Mouse (Mus musculus) gastrocnemius, adult 2 months (tissue): Measurements from ENCODE around the gene Ebp. TPM values are rescaled to one million over a fixed set of nuclear protein-coding genes. Genes with fewer than 3 reads are reported as not detected.

Experiments
- DNase-seq: peaks from one replicate; pipeline ENCODE4 v3.0.0; 2022
- H3K27ac ChIP-seq: fragments of 200-600 bp; 2 replicates; pipeline ENCODE4 v1.8.1; 2022; ENCODE audit warnings: mild to moderate bottlenecking
- H3K4me3 ChIP-seq: fragments of 200-600 bp; 2 replicates; pipeline ENCODE4 v1.8.1; 2022; ENCODE audit warnings: mild to moderate bottlenecking, moderate library complexity
- CTCF ChIP-seq: fragments of 200-600 bp; IDR thresholded peaks from 2 replicates; pipeline ENCODE4 v1.8.1; 2022; ENCODE audit warnings: antibody characterized with exemption, mild to moderate bottlenecking, moderate library complexity
- intact Hi-C: fragments of 180-260 bp; cut with DNase I; formaldehyde crosslinking; loops from one replicate; pipeline ENCODE4 v1.15.1; 2025
- total RNA-seq, 2 experiments: library from RNA; stranded (reverse); gene quantifications; 2 replicates each; pipeline ENCODE4 v1.2.3; 2021

The Ebp gene
- total RNA-seq, 2 experiments from 2014 or later, result 9.2 to 9.3 TPM

GRCm38 (mm10) chrX:8207224-8207623, 13.9 kb upstream of the Ebp start:
- no peak for TF ChIP-seq CTCF
- H3K27ac ChIP-seq, result no peak overlapping the region
- peak overlapping the region; percentile 84 for H3K4me3 ChIP-seq
- no peak for DNase-seq
- intact Hi-C loops, result no loop called here

GRCm38 (mm10) chrX:8206694-8207197, 13.4 kb upstream of the Ebp start:
- Histone ChIP-seq H3K27ac (peak overlapping the region; percentile 80; the same call in 1 of the 2 replicates), H3K4me3 (peak overlapping the region; percentile 84)
- no peak for DNase-seq
- intact Hi-C loops, result no loop called here
- TF ChIP-seq CTCF, result no peak

DNA sequence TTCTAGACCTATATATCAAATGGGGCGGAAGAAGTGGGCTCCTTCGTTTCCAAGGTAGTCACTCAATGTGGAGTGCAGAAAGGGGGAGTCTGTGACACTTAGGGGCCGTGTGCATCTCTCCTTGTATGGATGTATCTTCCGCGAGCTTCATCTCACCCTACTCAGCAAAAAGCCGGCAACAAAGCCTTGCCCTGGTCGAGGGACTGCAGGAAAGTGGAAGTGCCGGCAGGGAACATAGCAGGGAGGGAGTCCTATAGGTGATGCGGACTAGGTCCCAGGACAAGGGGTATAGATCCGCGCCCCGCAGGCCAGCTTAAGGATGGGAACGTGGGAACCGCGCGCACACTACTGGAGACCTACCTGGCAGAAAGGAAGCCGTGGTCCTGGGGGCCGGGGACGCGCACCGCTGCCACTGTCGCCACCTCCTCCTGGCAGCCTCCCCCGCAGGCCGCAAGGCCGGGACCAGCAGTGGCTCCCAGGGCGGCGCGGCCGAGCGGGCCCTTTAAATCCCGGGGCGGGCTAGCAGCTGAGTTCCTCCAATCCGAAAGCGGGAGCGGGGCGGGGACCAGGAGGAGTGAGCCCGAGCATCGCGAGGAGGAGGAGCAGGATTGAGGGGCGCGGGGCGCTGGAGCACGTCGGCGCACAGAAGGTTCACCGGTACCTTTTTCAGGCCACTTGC, 12.8 kb upstream of the Ebp start, which contains the start of gene Porcn:
TSS of gene Porcn (minus strand) at position 511 of the 679 bp plus-strand sequence.
- intact Hi-C loops, result no loop called here
- no peak for TF ChIP-seq CTCF
- Histone ChIP-seq H3K4me3 (peak within 1 kb of the TSS; percentile 84), H3K27ac (peak within 1 kb of the TSS; percentile 80)
- DNase-seq, result peak; percentile 91

GRCm38 (mm10) chrX:8205551-8205950, 12.2 kb upstream of the Ebp start:
- no peak for TF ChIP-seq CTCF
- intact Hi-C loops, result no loop called here
- DNase-seq, result no peak
- Histone ChIP-seq H3K4me3 (peak overlapping the region; percentile 84), H3K27ac (no peak overlapping the region)

DNA sequence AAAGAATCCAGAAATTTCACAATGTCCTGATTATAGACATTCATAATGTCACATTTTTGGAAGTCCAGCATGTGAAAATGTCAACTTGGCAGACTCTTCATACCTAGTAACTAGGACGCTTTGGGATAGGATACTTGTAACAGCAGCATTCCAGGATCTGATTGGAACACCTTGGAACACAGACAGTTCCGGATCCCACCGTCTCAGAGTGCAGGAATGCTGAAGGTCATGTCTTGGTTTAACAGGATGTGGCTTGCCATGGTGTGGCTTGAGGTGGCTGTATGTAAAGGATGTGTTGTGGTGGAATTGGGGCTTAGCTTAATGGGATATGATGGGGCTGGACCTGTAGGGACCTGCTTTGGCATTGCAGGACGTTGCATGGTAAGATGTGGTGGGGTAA, 11.8 kb upstream of the Ebp start:
- H3K4me3 ChIP-seq, result no peak overlapping the region
- H3K27ac ChIP-seq, result no peak overlapping the region
- intact Hi-C loops, result no loop called here
- no peak for DNase-seq
- TF ChIP-seq CTCF, result no peak

GRCm38 (mm10) chrX:8204076-8204475, 10.8 kb upstream of the Ebp start:
- intact Hi-C loops, result no loop called here

GRCm38 (mm10) chrX:8203105-8203504, 9.8 kb upstream of the Ebp start:
- no peak for DNase-seq
- intact Hi-C loops, result no loop called here
- H3K27ac ChIP-seq, result no peak overlapping the region
- no peak for TF ChIP-seq CTCF
- H3K4me3 ChIP-seq, result no peak overlapping the region

More at GRCm38 (mm10) chrX:8204076-8204475, 10.8 kb upstream of the Ebp start:
- H3K27ac ChIP-seq, result no peak overlapping the region
- no peak for TF ChIP-seq CTCF
- no peak overlapping the region for H3K4me3 ChIP-seq
- no peak for DNase-seq

DNA sequence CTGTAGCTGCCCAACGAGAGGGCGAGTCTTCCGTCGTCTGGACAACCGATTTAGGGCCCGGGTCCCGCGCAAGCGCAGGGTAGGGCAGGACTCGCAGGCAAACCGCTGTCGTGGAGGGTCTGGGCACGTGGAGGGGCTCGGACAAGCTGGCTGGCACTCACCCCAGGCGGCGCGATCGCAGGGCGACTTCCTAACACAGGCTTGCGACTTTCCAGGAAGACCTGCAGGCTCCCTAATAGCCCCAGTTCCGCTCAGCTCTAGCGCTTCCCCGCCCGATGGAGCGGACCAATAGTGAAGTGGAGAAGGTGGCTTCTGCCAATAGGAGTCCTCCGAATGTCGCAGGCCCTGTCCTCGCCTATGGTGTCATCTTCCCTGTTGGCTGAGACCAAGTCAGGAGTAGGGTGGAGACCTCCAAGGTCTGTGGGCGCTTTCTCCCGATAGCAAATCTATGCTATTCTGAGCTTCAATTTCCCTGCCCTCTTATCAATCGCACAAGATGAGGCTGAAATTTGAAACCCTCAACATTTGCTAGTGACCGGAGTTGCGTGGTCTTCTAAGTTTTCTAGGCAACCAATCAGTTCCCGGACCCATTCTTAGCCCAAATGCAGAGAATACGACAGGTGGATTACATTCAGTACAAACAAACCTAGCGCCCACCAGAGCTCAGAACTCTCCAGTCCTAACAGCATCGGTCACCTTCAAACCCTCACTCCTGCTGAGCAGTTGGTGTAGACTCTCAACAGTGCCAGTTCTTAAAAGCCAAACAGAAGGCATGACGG, 483 bp downstream of the Ebp start:
- peak overlapping the region; percentile 86 for H3K27ac ChIP-seq
- intact Hi-C loops, result loop anchor here (10.0 kb wide), 1 partner anchor 52 kb away; no protein-coding TSS in a partner anchor
- DNase-seq, result peak; percentile 87
- H3K4me3 ChIP-seq, result peak overlapping the region; percentile 84
- no peak for TF ChIP-seq CTCF

GRCm38 (mm10) chrX:8192126-8192639, 1.1 kb downstream of the Ebp start:
- Histone ChIP-seq H3K4me3 (peak overlapping the region; percentile 84), H3K27ac (peak overlapping the region; percentile 86)
- no peak for TF ChIP-seq CTCF
- DNase-seq, result no peak
- intact Hi-C loops, result loop anchor here (10.0 kb wide), 1 partner anchor 53 kb away; no protein-coding TSS in a partner anchor

DNA sequence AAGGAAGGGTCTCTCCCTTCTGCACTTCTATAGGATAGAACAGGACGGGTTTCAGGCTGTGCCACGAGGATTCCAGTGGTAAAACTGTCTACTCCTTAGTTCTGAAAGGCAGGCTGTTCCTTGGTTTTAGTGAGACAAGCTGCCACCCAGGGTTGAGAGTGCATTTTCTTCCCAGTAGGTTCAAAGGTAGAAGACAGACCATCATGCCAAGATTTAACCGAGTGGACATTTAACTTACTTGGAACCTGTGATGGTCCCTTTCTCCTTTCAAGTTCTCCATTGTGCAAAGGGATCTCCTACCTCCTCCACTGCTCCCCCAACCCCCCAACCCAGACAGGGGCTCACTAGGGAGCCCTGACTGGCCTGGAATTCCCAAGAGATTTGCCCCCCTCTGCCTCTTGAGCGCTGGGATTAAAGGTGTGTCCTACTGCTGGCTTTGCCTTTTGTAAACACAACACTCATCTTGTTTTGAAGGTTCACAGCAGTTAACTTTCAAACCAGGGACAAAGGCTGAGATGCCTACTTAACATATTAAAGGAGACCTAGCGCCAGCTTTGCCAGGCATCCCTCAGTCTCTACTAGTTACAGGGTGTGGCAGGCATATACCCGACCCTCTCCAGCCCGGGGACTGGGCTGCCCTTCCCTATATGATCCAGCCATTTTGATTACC, 10.3 kb downstream of the Ebp start:
- DNase-seq, result no peak
- no peak overlapping the region for H3K27ac ChIP-seq
- no peak overlapping the region for H3K4me3 ChIP-seq
- intact Hi-C loops, result no loop called here
- TF ChIP-seq CTCF, result no peak

DNA sequence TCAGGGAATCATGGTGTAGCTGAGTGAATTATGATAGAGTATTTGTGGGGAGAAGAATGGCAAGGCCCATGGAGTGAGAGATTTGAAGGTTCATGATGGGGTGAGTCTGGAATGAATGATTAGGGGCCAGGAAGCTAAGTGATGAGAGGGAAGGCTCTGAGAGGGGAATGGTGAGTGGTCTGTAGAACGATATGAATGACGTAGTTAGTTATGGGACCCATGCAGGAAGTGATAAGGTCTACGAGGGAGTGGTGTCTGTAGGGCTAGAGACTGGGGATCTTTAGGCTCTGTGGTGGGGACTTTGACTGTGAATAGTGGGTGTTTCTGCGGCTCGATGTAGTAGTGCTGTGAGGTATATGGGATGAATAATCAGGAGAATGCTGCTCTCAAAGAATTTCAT, 13.7 kb downstream of the Ebp start:
- Histone ChIP-seq H3K4me3 (no peak overlapping the region), H3K27ac (no peak overlapping the region)
- DNase-seq, result no peak
- intact Hi-C loops, result no loop called here
- TF ChIP-seq CTCF, result no peak

GRCm38 (mm10) chrX:8178871-8179270, 14.4 kb downstream of the Ebp start:
- H3K4me3 ChIP-seq, result no peak overlapping the region
- no peak for DNase-seq
- no peak for TF ChIP-seq CTCF
- intact Hi-C loops, result no loop called here
- no peak overlapping the region for H3K27ac ChIP-seq
